9 mouse cellular contexts compared by ENCODE assay signal in genomic region chr16:4160246-4160897, GRCm38 (mm10). TPM values are rescaled to one million over a fixed set of nuclear protein-coding genes. Genes with fewer than 3 reads are reported as not detected.
DNase-seq lines count a peak whose midpoint lies in the region; ATAC-seq and TF ChIP-seq lines count a peak whose summit lies in the region.
"Had no signal": no experiment of that assay in that cellular context is flagged by ENCODE, and none has a peak within 500 bp of the region (broad histone marks: within the 10 kb centered on the region; RNA-seq: fewer than 3 reads in every experiment).

No protein-coding gene starts in this region.

- no peak overlapping the region for H3K4me3 ChIP-seq in kidney, adult 2 months (ENCODE audit: insufficient read depth, low read depth, low read length)
- H3K4me3 ChIP-seq in embryonic facial prominence, embryonic 14.5 days (ENCODE audit: low read depth, low read length): no peak overlapping the region
- no peak overlapping the region for H3K4me3 ChIP-seq in olfactory bulb, adult 2 months (ENCODE audit: insufficient read depth, low read depth, low read length)
- H3K4me3 ChIP-seq: neural tube, embryonic 12.5 days had no signal

- DNase-seq in kidney, adult 2 months: peak; percentile 92
- no peak for DNase-seq in kidney, adult 18-20 months
- DNase-seq in adrenal gland, postnatal 10 days: peak; percentile 59
- peak; percentile 87 for DNase-seq in embryonic facial prominence, embryonic 14.5 days (ENCODE audit: low spot score)
- DNase-seq in layer of hippocampus, adult 18-20 months (ENCODE audit: low spot score in 2 of 2): peak; percentile 65 to 92
- DNase-seq in thymus, postnatal 4 days: no peak
- DNase-seq in urinary bladder, adult 2 months (ENCODE audit: low spot score): no peak

- TF ChIP-seq POLR2A in kidney, adult 2 months (IDR thresholded peaks at IDR 0.05; ENCODE audit: low read depth, low read length): no peak
- no peak for TF ChIP-seq POLR2A in olfactory bulb, adult 2 months (IDR thresholded peaks at IDR 0.05; ENCODE audit: insufficient read depth, low read depth, low read length)

- no peak overlapping the region; the same call in 1 of the 2 replicates for H3K27ac ChIP-seq in kidney, adult 2 months (ENCODE audit: insufficient read depth, low read depth, low read length)
- peak overlapping the region; percentile 39; the same call in 1 of the 2 replicates for H3K27ac ChIP-seq in embryonic facial prominence, embryonic 14.5 days (replicated peaks; ENCODE audit: low read depth, low read length)
- H3K27ac ChIP-seq in olfactory bulb, adult 2 months (ENCODE audit: insufficient read depth, low read depth, low read length): 0 out of 2 replicates have a peak overlapping the region, but pooled peaks have one; percentile 44
- H3K27ac ChIP-seq: neural tube, embryonic 12.5 days had no signal

- no peak overlapping the region for H3K9ac ChIP-seq in embryonic facial prominence, embryonic 14.5 days (ENCODE audit: low read depth, low read length)
- H3K9ac ChIP-seq: neural tube, embryonic 12.5 days had no signal

- 69% methylated on average over 4 of the region's 4 CpGs for WGBS in kidney, adult 2 months
- WGBS in embryonic facial prominence, embryonic 14.5 days: 69% methylated on average over 4 of the region's 4 CpGs
- WGBS in olfactory bulb, adult 2 months: 64% methylated on average over 4 of the region's 4 CpGs

- peaks cover 14% of the 10 kb centered on the region; the same call in 1 of the 2 replicates for H3K4me1 ChIP-seq in kidney, adult 2 months (ENCODE audit: control insufficient read depth, insufficient read depth, low read length)
- H3K4me1 ChIP-seq in embryonic facial prominence, embryonic 14.5 days (ENCODE audit: control insufficient read depth, insufficient read depth, low read length): peaks cover 6% of the 10 kb centered on the region; the same call in 1 of the 2 replicates
- H3K4me1 ChIP-seq in olfactory bulb, adult 2 months (ENCODE audit: control insufficient read depth, insufficient read depth, low read length): no peaks in the 10 kb centered on the region
- H3K4me1 ChIP-seq: neural tube, embryonic 12.5 days had no signal

- H3K27me3 ChIP-seq in kidney, adult 2 months (replicated peaks; ENCODE audit: control insufficient read depth, insufficient read depth, low read length): no peaks in the 10 kb centered on the region
- H3K27me3 ChIP-seq in embryonic facial prominence, embryonic 14.5 days (replicated peaks; ENCODE audit: control insufficient read depth, insufficient read depth, low read length): no peaks in the 10 kb centered on the region
- H3K27me3 ChIP-seq: neural tube, embryonic 12.5 days had no signal

- no peaks in the 10 kb centered on the region for H3K36me3 ChIP-seq in kidney, adult 2 months (ENCODE audit: control insufficient read depth, insufficient read depth, low read length)
- H3K36me3 ChIP-seq in embryonic facial prominence, embryonic 14.5 days (ENCODE audit: control insufficient read depth, insufficient read depth, low read length): peaks cover 5% of the 10 kb centered on the region; the same call in 1 of the 2 replicates

- TF ChIP-seq CTCF in kidney, adult 2 months (conservative IDR thresholded peaks at IDR 0.05; ENCODE audit: insufficient read depth, insufficient read length, low read depth, low read length): no peak
- TF ChIP-seq CTCF in olfactory bulb, adult 2 months (IDR thresholded peaks at IDR 0.05; ENCODE audit: insufficient read depth, low read depth, low read length): no peak

- no peak overlapping the region for H3K4me2 ChIP-seq in embryonic facial prominence, embryonic 14.5 days (ENCODE audit: low read depth, low read length)
- H3K4me2 ChIP-seq: neural tube, embryonic 12.5 days had no signal

- peak; percentile 60 for ATAC-seq in embryonic facial prominence, embryonic 14.5 days (ENCODE audit: low read depth)

- no peaks in the 10 kb centered on the region for H3K9me3 ChIP-seq in embryonic facial prominence, embryonic 14.5 days (ENCODE audit: control insufficient read depth, low read length)
- H3K9me3 ChIP-seq: neural tube, embryonic 12.5 days had no signal

RNA-seq across cellular contexts. Expression of gene Crebbp, which starts 53.4 kb away (rescaled TPM):
- 21.6 and 27.1 TPM in 2 replicates for polyA plus RNA-seq in kidney, adult 2 months (2012; rRNA removed)
- 10 to 100 TPM; 46.5 to 54.6 TPM for total RNA-seq in adrenal gland, postnatal 10 days (2021)
- polyA plus RNA-seq in embryonic facial prominence, embryonic 14.5 days (2014; fragmentation: Nextera tagmentation; extraction: Ambion mirVana): 41.6 and 43.0 TPM in 2 replicates
- 10 to 100 TPM; 85.3 to 85.7 TPM for total RNA-seq in layer of hippocampus, adult 18-20 months (2021)
- polyA plus RNA-seq in olfactory bulb, adult 2 months (2012; ENCODE audit: insufficient read depth, insufficient read length, low replicate concordance, missing spikeins): 56.2 and 91.1 TPM in 2 replicates
- 7.3 and 21.3 TPM in 2 replicates for polyA plus RNA-seq in urinary bladder, adult 2 months (2012; rRNA removed)

Comparison
In these comparisons a context has a peak if more than half of its experiments do, and no peak if none do; other contexts are left out.
1. DNase-seq: peak in kidney, adult 2 months (single experiment), adrenal gland, postnatal 10 days (single experiment), embryonic facial prominence, embryonic 14.5 days (single experiment) and layer of hippocampus, adult 18-20 months (2 of 2); none in kidney, adult 18-20 months (single experiment), thymus, postnatal 4 days (single experiment) and urinary bladder, adult 2 months (single experiment).